Mouse (Mus musculus): ENCODE measurements at regions not wholly inside any gene's neighbourhood (a gene's known extent, or its start where the extent isn't known, plus 50 kb on each side); places are given as distances from the start of the nearest gene placed in this dataset.

DNA sequence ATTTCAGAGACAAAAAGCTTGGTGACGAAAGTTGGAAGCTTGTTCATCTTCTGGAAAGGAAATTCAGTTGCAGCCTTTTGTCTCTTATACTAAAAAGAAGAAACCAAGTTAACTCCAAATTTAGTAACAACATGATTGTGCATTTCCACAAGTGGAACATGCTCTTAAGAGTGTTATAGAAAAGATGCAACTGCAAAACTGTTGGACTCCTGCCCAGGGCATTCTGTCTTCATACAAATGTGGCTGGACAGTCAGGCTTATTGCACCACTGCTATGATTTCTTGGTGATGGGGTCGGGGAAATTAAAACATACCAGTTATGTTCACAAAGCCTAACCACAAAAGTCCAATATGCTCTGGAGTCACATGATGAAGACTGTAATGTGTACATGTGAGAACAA lies 194.8 kb downstream of the Gm5447 start:
- ATAC-seq = no peak

DNA sequence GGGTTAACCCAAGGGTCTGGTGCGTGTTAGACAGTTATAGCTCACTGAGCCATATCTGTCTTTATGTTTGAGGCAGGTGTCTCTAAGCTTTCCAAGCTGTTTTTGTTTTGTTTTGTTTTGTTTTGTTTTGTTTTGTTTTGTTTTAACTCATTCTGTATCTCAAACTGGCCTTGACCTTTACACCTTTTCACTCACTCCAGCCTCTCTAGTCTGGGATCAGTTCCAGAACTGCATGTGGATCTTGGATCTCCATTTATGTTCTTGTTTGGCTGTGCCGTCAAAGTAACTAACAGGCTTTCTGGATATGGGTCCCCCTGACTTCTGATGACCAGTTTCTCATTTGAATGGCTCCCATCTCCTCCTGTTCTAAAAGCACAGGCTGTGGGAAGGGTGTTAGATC lies 197.7 kb downstream of the Gm5447 start:
- no peak for ATAC-seq

DNA sequence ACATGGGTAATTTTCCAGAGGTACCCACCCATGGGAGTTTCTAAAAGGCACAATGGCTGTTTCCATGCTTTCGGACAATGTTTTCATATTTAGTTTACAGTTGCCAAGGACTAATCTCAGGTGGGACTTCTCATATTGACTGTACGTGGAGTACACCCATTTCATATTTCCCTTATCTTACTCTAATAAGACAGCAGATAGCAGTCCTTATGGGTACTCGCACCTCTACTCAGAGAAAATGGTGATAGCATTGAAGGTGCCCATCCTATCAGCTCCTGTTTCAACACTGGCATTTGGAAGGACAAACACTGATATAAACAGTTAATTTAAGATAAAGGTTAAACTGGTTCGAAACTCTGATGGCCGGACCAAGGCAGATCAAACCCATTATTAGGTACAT lies 198.6 kb downstream of the Gm5447 start:
- no peak for ATAC-seq

GRCm38 (mm10) chr13:31177999-31178783 lies 204.2 kb downstream of the Gm5447 start:
- no peak for ATAC-seq

- ATAC-seq = no peak
Measured at GRCm38 (mm10) chr13:31178964-31179363, 205.0 kb downstream of the Gm5447 start.

DNA sequence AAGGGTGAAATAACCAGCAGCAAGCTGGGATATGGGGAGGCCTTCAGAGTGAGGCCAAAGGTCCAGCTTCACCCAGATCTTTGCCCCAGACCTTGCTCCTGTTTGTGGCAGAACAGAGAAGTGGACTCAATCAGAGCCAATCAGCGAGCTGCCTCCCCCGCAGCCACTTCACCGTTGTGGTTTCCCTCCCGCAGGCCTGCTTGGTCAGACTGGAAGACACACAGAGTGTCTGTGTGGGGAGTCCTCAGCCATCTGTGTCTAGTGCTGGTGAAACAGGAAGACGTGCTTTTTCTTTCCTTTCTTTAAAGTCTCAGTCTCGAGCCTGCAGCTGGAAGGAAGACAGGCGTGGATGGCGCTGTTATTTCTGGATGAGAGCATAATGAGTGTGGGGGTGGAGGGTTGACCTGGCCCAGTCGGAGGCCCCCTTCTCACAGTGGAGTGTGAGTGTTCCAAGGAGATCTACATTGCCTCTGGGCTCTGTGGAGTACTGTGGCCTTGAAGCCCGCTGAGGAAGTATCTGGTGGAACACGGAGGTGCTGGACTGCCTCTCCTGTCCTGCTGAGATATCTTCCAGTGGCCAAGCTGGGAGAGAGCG lies 205.5 kb downstream of the Gm5447 start:
- no peak for ATAC-seq

GRCm38 (mm10) chr13:31181530-31181929 lies 207.5 kb downstream of the Gm5447 start:
- ATAC-seq = no peak

- ATAC-seq = no peak
Measured at GRCm38 (mm10) chr13:31184845-31185834, 211.1 kb downstream of the Gm5447 start.

DNA sequence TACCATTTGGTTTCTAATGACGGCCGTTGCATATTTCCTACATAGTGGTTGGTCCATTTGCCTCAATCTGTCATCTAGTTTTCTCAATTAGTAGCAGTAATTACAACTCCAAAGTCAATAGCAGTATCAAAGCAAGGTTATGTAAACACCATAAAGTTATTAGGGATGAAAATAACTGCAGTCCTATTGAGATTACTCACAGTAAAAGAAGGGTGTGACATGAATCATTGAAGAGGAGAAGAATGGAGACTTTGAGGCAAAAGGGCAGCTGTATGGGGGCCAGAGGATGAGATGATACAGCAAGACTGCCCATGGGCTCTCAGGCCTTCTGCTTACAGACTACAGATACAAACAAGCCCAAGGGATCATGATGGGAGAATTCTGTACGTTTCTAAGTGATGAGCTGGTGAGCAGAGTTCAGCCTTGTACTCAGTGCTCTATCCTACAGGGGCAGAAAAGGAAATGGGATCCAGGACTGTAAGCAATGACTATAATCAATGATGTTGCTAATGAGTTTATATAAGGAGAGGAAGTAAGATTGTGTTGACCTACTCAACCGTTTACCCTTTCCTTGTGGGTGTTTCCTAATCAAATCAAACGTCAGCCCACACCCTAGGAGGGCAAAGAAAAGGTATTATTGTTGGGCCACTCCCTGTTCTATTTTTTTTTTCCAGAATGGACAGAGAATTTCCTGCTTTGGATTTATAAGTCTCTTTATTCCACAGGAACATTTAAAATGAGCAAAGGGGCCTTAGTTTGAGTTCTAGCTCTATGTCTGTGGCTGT lies 213.0 kb downstream of the Gm5447 start:
- ATAC-seq = no peak

DNA sequence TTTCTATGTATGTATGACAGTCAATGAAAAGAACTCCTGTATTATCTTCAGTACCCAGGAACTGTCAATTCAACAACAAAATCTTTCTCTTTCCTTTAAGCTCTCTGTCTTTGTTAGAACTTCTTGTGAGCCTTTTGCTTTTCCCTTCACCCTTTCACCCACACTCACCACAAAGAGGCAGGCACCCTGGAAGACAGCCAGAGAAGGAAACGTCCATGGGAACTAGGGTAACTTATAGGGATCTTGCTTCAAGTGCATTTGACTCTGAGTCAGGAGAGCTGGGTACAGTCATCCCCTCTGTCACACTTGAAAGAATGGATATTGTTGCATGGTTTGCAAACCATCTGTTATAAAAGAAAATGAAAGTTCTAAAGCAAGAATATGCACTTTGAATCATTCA lies 215.1 kb downstream of the Gm5447 start:
- ATAC-seq = no peak

DNA sequence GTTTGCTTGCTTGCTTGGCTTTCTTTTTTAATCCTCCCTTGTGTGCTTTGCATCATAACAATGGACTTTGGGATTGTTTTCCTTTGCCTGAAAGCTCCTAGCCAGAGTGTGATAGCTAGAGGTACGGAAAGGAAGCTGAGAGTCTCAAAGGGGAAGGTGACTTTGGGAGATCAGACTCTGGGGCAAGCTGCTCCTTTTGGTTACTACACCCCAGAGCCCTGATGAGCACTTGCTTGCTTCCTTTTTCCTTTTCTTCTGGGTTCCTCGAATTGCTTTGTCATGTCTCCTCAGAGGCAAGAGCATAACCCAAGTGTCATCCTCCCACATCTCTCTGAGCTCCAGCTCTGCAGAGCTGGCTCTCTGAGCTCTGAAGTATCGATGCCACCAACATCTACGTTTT lies 216.0 kb downstream of the Gm5447 start:
- no peak for ATAC-seq

GRCm38 (mm10) chr13:31191344-31192139 lies 217.5 kb downstream of the Gm5447 start:
- ATAC-seq = no peak

- ATAC-seq = no peak
Measured at GRCm38 (mm10) chr13:31194971-31195370, 221.0 kb downstream of the Gm5447 start.

GRCm38 (mm10) chr13:31196546-31196945 lies 222.5 kb downstream of the Gm5447 start:
- no peak for ATAC-seq

GRCm38 (mm10) chr13:31197593-31197992 lies 223.6 kb downstream of the Gm5447 start:
- no peak for ATAC-seq

- no peak for ATAC-seq
Measured at GRCm38 (mm10) chr13:31199384-31199783, 225.4 kb downstream of the Gm5447 start.

- ATAC-seq = no peak
Measured at GRCm38 (mm10) chr13:31204068-31204467, 230.1 kb downstream of the Gm5447 start.

GRCm38 (mm10) chr13:31206381-31206780 lies 232.4 kb downstream of the Gm5447 start:
- no peak for ATAC-seq

DNA sequence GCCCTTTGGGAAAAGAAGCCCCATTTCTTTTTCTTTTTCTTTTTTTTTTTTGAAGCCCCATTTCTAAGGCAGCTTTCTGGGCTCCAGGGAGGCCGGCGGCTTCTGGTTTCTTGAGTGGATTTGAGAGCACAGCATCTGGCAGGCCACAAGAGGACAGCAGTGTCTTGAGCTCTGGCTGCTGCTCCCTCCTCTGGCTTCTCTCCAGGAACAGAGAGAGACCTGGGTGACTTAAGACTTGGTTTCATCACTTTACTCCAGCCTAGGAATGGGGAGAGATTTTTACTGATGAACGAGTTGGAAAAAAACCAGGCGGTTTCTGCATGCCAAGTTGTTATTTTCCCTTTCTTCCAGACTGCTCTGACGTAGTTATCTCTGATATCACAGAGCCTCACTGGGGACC lies 233.7 kb downstream of the Gm5447 start:
- ATAC-seq = no peak

DNA sequence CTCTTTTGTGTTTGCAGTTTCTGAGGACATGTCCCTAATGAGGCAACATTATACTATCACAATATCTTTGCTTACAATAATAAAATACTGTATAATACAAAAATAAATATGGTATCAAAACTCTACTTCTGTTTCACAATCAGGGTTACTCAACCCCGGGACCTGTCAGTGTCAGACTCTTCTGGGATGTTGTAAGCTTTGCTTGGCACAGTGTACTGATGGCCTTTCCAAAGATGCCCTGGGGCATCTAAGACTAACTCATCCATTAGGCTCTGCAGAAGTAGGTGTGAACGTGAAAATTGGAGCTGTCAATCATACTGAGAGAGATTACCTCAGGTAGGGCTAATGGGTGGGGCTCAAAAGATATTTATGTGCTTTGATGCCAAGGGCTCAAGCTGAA lies 249.0 kb downstream of the Gm5447 start:
- ATAC-seq = no peak

GRCm38 (mm10) chr13:31240546-31240945 lies 266.5 kb downstream of the Gm5447 start:
- ATAC-seq = no peak

DNA sequence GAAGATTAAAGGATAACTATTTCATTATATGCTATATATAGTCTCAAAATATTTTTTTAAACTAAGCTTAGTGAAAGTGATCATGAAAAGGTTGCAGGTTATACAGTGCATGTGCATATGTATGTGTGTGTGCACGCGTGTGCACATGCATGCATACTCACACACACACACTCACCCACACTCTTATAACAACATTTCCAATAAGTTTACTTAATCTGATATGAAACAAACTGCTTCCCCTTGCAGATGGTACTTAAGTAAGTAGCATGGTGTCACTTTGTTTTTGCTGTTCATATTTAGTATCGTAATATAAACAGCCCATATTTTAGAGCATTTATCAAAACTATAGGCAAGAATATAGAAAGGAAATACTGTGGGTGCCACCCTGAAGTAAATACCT lies 275.0 kb downstream of the Gm5447 start:
- ATAC-seq = no peak
